Mouse (Mus musculus) adrenal gland, adult 2 months (tissue): ENCODE measurements around the gene Rangap1. TPM values are rescaled to one million over a fixed set of nuclear protein-coding genes. Genes with fewer than 3 reads are reported as not detected.

Experiments
- DNase-seq: peaks from one replicate; pipeline ENCODE4 v3.0.0; 2021
- polyA plus RNA-seq: library from polyadenylated mRNA; depleted of rRNA; stranded (reverse); fragments of >200 nt; gene quantifications from 2 replicates; pipeline ENCODE4 v1.2.3, GENCODE M21; 2012; rRNA removed
- total RNA-seq, 2 experiments: library from RNA; stranded (reverse); gene quantifications; 2 replicates each; pipeline ENCODE4 v1.2.3; 2021

Gene Rangap1
- total and polyA plus RNA-seq, 3 experiments, result 24.9 to 73.0 (median 57.1) TPM

- DNase-seq, result no peak
Measured at GRCm38 (mm10) chr15:81697175-81697574, 48.2 kb downstream of the Rangap1 start, which contains the start of gene Chadl. Gene Chadl, minus strand, starts transcription at chr15:81697287.

- no peak for DNase-seq
Measured at GRCm38 (mm10) chr15:81694891-81695290, 50.4 kb downstream of the Rangap1 start.

DNA sequence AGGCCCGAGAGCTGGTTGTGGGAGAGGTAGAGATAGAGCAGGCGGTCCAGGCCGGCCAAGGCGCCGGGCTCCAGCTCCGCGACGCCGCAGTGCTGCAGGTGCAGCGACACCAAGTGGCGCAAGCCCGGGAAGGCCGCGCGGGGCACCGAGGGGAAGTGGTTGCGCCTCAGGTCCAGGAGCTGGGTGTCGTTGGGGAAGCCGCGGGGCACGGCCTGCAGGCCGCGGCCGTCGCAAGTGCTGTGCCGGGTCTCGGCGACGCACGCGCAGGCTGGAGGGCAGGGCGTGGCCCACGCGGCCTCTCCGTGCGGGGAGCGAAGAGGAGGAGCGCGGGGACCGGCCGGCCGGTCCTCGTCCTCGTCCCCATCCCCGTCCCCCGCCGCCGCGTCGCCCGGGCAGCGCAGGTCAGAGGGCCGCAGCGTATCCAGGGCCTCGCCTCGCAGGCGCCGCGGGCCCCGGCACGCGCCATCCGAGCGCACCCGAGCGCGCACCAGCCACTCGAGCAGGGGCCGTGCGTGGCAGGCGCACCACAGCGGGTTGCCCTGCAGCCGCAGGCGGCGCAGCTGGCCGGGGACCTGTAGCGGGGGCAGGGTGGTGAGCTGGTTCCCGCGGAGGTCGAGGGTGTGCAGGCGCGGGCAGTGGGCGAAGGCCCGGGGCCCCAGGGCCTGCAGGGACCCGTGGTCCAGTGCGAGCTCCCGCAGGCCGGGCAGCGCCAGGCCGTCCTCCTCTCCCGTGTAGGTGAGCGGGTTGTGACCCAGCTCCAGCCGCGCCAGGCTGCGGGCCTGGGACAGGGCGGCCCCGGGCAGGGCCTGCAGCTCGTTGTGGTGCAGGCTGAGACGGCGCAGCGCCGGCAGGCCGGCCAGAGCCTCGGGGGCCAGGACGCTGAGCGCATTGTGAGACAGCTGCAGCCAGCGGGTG is 51.1 kb downstream of the Rangap1 start:
- peak; percentile 93 for DNase-seq

GRCm38 (mm10) chr15:81693366-81693966 is 51.9 kb downstream of the Rangap1 start:
- no peak for DNase-seq

- no peak for DNase-seq
Measured at GRCm38 (mm10) chr15:81680301-81680805, 65.0 kb downstream of the Rangap1 start.

DNA sequence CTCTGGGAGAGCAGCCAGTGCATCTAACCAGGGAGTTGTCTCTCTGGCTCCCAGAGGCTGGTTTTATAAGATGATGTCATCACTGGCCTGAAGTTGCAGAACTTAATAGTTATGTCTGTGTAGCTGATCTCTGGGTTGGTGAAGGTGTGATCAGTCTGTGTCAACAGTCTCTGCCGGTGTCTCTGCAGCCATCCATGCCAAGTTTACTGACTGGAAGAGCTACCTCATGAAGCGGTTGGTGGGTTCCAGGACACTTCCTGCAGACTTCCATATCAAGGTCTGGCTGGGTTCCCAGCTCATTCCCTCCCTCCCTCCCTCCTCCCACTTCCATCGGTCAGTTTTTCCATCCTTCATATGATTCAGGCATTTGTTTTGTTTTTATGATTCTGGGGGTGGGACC is 68.7 kb downstream of the Rangap1 start:
- DNase-seq, result no peak

GRCm38 (mm10) chr15:81670231-81670640 is 75.1 kb downstream of the Rangap1 start:
- peak; percentile 49 for DNase-seq

DNA sequence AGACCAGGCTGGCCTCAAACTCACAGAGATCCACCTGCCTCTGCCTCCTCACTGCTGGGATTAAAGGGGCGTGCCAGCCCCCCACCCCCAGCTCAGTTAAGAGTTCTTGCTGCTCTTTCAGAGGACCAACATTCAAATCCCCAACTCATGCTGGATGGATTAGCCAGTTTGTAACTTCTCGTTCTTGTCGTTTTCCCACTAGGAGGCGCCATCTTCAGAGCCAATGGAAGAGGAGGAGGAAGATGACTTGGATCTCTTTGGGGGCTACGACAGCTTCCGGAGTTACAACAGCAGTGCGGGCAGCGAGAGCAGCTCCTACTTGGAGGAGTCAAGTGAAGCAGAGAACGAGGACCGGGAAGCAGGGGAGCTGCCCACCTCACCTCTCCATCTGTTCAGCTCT is 78.4 kb downstream of the Rangap1 start:
- DNase-seq, result no peak

GRCm38 (mm10) chr15:81663697-81664561 is 81.4 kb downstream of the Rangap1 start, which contains the start of gene L3mbtl2:
Gene L3mbtl2, plus strand, starts transcription at chr15:81663889.
- DNase-seq, result peak; percentile 94

GRCm38 (mm10) chr15:81663281-81663680 is 82.0 kb downstream of the Rangap1 start:
- DNase-seq, result no peak

GRCm38 (mm10) chr15:81661701-81662100 is 83.6 kb downstream of the Rangap1 start:
- DNase-seq, result no peak

Other genes starting within 250 kb of the Rangap1 start
- 10 to 100 TPM; 56.0 to 71.2 TPM for gene Ep300, start 160.2 kb downstream of the Rangap1 start, total RNA-seq
- 19.5 and 26.5 TPM in 2 replicates for gene Ep300, start 160.2 kb downstream of the Rangap1 start, polyA plus RNA-seq
- 10 to 100 TPM; 15.7 to 22.1 TPM for gene L3mbtl2, start 81.6 kb downstream of the Rangap1 start, total RNA-seq
- 11.2 and 12.8 TPM in 2 replicates for gene L3mbtl2, start 81.6 kb downstream of the Rangap1 start, polyA plus RNA-seq
- 1 to 10 TPM; 2.3 to 4.4 TPM for gene Chadl, start 48.2 kb downstream of the Rangap1 start, total RNA-seq
- gene Chadl, start 48.2 kb downstream of the Rangap1 start, polyA plus RNA-seq, result 32.2 and 38.7 TPM in 2 replicates
- gene Zc3h7b, start 473 bp downstream of the Rangap1 start, total RNA-seq, result 10 to 100 TPM; 62.9 to 87.9 TPM
- 54.0 and 60.6 TPM in 2 replicates for gene Zc3h7b, start 473 bp downstream of the Rangap1 start, polyA plus RNA-seq
- 100 to 1,000 TPM in 1 of 2 experiments, 10 to 100 TPM in 1; 35.0 to 100 TPM for gene Tef, start 56.9 kb upstream of the Rangap1 start, total RNA-seq
- 35.0 and 69.3 TPM in 2 replicates for gene Tef, start 56.9 kb upstream of the Rangap1 start, polyA plus RNA-seq
- gene Tob2, start 113.3 kb upstream of the Rangap1 start, total RNA-seq, result 100 to 1,000 TPM in 1 of 2 experiments, 10 to 100 TPM in 1; 96.0 to 102 TPM
- 69.9 and 76.1 TPM in 2 replicates for gene Tob2, start 113.3 kb upstream of the Rangap1 start, polyA plus RNA-seq
- gene Phf5a, start 126.4 kb upstream of the Rangap1 start, total RNA-seq, result 10 to 100 TPM; 59.6 to 59.8 TPM
- 27.7 and 37.1 TPM in 2 replicates for gene Phf5a, start 126.4 kb upstream of the Rangap1 start, polyA plus RNA-seq
- gene Aco2, start 126.8 kb upstream of the Rangap1 start, total RNA-seq, result 1,000 to 10,000 TPM; 1,000 to 1,044 TPM
- 391 and 396 TPM in 2 replicates for gene Aco2, start 126.8 kb upstream of the Rangap1 start, polyA plus RNA-seq
- 10 to 100 TPM; 15.6 to 34.4 TPM for gene Polr3h, start 180.7 kb upstream of the Rangap1 start, total RNA-seq
- 16.7 and 17.5 TPM in 2 replicates for gene Polr3h, start 180.7 kb upstream of the Rangap1 start, polyA plus RNA-seq
- 10 to 100 TPM; 10.1 to 19.5 TPM for gene Csdc2, start 191.2 kb upstream of the Rangap1 start, total RNA-seq
- 33.6 and 50.1 TPM in 2 replicates for gene Csdc2, start 191.2 kb upstream of the Rangap1 start, polyA plus RNA-seq
- 10 to 100 TPM; 70.6 to 74.8 TPM for gene Pmm1, start 215.4 kb upstream of the Rangap1 start, total RNA-seq
- 114 and 118 TPM in 2 replicates for gene Pmm1, start 215.4 kb upstream of the Rangap1 start, polyA plus RNA-seq
- gene 1700029P11Rik, start 235.0 kb upstream of the Rangap1 start, total RNA-seq, result not detected
- not detected in 2 replicates for gene 1700029P11Rik, start 235.0 kb upstream of the Rangap1 start, polyA plus RNA-seq
- gene Xrcc6, start 242.3 kb upstream of the Rangap1 start, total RNA-seq, result 10 to 100 TPM; 73.2 to 87.0 TPM
- gene Xrcc6, start 242.3 kb upstream of the Rangap1 start, polyA plus RNA-seq, result 23.8 and 27.6 TPM in 2 replicates